Mouse (Mus musculus) embryo, embryonic 11 days (tissue): ENCODE measurements at regions not wholly inside any gene's neighbourhood (a gene's known extent, or its start where the extent isn't known, plus 50 kb on each side); places are given as distances from the start of the nearest gene placed in this dataset.
A peak's percentile ranks its signal among the peaks of the same experiment; 100 is the strongest.

Source experiments
- DNase-seq: peaks from one replicate; pipeline ENCODE4 v3.0.0-alpha.2; 2015

DNA sequence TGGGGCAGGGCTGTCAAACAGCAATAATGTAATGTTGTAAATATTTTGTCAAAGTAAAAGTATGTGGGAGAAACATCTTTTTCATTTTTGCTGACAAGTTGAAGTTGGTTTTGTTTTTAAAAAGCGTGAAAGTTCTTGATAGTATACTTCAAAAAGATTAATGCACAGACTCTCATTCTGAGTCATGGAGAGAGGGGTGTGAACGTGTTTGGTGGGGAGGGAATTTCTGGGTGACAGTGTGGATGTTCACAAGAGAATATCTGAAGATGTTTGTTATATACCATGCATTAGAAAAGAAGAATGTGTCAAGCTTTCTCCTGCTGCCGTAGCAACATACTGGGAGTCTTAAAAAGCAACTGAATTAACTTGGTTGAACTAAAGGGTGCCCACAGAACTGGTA, 57.0 kb downstream of the Rps29 start:
- no peak for DNase-seq

DNA sequence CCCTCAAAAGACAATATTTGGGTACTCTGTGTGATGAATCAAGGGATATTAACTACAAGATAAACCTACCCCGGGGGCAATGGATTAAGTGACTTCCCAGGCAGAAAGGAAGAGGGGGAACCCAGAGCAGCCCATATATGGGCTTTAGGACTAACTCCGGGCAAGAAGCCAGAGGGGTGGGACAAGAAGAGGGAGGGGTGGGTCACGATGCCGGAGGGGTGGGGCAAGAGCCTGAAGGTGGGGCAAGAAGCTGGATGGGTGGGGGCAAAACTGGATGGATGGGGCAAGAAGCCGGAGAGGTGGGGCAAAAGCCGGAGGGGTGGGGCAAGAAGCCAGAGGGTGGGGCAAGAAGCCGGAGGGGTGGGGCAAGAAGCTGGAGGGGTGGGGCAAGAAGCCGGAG, 64.1 kb downstream of the Rps29 start:
- DNase-seq, result no peak

DNA sequence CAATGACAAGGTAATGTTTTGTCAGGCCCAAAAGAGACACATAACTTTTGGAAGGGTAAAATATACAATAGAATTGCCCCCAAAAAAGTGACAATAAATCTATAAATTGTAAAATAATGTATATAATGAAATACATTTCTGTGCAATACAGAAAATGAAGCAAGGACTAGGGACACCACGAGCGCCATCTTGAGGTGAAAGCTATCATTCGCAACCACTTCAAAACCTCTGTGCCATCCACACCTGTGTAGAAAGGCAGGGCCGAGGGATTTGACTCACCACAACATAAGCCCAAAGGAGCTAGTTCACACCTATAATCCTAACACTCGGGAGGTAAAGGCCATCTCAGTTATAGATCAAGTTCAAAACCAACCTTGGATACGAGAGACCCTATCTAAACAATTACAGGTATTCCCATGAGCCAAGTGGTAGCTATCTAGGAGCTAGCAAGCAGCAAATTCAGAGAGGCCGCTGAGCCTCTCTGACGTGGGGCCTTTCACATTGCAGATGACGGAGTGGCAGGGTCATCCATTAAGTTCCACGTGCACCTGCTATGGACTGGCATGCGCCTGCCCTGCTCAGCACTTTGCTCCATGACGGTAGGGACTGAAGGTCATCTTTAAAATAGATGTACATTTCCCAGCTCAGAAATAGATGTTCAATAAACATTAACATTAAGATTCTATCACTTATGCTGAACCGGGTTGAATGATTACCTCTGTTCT, 65.8 kb downstream of the Rps29 start:
- DNase-seq, result no peak

DNA sequence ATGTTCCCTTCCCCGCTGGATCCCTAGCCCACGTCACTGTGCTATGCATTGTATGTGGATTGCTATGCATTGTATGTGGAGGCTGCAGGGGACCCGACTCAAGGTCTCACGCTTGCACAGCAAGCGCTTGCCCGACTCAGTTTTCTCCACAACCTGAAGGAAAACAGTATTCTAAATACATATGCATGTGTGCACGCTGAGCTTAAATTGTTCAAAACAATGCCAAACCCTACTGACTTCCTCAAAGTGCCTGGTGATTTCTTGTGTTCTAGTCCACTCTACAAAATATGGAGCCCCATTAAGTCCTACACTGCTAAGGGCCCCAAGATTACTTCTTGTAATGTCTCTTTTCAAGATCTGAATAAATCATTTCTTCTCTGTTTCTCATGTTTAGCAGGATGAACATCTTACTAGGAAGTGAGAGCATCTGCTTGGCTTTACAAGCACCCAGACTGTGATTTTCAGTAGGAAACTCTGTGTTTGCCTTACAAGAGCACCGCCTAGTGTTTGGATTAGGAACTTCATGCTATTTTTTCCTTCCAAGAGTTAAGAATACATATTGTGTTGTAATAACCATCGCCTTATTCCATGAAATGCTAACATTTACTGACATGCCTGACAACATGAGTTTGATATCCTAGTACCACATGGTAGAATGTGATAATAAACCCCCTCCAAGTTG, 70.9 kb downstream of the Rps29 start:
- DNase-seq, result peak; percentile 79

DNA sequence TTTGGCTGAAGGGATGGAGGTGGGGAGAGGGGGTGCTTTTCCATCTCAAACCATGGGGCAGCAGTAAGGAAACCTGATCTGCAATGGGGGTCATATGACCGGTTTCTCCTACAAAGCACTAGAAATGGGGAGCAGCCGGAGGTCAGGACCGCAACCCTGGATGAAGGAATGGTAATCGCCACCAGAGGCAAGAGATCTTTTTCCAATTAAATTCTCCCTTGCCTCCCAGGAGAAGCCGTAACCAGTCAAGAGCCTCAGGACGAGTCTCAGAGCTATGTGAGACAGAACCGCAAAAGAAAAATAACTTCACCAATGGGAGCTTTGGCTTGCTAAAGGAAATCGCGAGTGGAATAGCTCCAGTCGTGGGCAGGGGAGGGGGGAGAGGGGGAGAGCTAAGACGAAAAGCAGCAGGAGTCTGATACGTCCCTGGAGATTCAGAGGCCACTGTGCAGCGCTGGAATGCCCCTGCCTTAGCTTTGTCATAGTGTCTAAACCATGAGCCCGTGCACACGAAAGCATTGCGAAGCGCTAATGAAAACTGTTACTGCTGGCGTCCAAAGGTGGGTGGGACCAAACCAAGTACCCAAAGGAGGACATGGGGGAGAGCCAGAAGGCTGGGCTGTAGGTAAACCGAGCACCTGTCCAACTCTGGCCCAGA, 73.3 kb downstream of the Rps29 start:
- DNase-seq, result peak; percentile 64

DNA sequence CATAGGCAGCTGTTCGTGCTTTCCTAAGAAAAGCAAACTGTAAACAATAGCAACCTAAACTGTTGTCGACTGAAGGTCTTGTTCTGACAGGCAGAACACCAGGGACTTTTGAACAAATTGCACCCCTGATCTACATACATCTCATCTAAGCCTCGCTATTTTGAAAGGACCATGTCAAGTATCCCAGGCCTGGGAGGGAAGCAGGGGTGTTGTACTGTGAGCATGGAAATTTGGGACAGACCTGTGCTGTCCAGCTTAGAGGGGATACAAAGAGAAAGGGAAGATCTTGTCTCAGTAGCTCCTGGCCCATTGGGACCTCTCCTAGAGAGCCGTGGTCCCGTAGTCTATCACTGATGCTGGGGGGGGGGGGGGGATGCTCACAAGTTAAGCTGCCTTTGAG, 74.3 kb downstream of the Rps29 start:
- no peak for DNase-seq

DNA sequence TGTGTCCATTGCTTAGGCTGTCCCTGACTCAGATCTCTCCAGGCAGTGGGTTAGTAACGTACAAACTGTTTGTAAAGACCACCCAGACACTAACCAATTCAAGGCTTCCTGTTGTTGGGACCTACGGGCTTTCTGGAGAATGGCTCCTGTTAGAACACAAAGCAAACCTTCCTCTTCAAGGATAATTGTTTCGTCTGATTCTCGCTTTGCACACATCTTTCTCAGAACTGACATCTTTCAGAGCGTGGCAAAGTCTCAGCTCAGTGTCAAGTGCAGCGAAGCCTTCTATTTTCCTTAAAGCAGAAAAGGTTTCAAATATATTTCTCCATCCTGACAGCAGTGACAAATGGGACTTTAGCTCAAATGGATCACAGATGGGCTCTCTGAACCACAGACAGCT, 76.9 kb downstream of the Rps29 start:
- peak; percentile 50 for DNase-seq

DNA sequence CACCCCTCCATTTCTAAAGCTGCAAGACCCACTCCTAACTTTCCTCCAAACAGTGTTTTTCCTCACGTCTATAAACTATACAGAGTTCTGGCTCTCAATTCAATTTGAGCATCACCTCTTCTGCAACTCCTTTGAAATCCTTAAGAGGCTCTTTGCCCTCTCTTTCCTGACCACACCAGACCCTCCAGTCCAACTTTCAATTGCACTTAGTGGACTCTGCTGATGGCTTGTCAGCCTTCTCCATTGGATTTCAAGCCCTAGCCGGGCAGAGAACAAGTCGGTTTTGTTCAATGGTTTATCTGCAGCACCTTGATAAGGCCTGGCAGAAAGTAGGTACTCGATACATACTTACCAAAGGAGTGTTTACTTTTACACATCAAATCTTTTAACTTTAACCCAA, 119.4 kb downstream of the Rps29 start:
- no peak for DNase-seq

DNA sequence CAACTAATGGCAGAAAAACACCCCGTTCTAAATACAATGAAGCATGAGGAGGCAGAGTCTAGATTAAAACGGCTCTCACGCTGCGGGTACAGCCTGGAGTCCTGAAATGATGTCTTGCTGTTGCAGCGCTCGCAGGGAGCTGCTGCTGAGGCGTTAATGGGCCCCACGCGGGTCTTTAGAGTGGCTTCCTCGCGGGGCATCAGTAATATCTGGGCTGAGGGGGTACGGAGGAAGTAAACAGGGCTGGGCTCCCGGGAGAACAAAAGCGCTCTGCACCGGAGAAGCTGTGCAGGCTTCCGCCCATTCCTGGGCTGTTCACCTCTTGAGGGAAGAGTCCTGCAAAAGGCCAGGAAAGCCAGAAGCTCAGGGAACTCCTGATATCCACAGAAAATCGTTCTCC, 135.4 kb downstream of the Rps29 start:
- peak; percentile 12 for DNase-seq

DNA sequence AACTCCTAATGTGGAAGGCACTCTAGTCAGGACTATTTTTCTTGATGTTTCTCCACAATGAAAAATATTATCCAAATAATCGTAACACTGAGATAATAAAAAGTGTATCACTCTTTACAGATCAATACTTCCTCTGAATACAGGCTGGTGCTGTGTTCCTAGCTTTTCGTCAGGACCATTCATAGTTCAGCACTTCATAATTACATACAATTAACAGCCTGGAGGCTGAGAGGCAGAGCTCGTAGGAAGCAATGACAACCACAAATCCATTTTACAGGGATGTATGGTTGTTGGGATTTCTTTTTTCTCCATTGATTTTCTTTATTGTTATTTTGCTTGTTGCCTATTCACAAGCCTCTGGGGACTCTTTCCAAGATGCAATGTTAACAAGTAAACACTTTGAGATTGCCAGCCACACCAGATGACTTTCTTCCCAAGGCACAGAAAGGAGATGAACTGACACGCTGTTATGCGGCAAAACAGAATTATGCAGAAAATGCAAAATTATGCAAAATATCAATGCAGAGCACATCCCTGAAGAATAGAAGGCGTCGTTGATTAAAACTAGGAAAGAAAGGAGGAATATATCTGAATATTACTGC, 142.2 kb downstream of the Rps29 start:
- no peak for DNase-seq

DNA sequence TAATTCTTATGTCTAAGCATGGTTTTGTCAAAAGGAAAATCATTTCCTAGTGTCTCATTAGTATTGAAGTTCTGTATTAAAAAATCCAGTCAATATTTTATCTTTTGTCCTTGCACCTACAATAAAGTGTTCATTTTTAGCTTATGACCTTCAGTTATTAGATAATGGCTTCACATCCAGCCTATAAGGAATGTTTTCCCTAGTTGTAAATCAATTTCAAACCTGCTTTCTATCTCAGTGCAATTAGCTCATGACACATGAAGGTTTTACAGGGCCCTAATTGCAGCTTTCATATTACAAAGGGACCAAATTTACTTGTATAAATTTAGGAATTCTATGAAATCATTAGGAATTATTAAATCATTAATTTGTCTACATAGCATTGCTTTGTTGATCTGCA, 153.8 kb downstream of the Rps29 start:
- DNase-seq, result no peak

DNA sequence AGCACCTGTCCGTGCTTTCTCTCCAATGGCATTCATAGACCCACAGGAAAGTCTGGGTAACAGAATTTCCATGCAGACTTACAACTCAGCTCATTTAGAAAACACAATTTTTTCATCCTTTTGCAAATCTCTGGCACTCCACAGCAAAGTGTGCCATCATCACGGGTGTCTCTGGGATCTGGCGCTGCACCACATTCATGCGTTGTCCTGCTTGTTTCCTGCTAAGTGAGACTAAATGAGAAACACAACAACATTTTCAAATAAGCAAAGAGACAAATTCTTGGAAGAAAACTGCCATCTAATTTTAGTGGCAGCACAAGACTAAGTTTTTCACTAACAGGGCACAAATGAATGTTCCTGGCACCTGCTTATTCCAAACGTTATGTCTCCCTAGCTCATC, 156.9 kb downstream of the Rps29 start:
- no peak for DNase-seq

DNA sequence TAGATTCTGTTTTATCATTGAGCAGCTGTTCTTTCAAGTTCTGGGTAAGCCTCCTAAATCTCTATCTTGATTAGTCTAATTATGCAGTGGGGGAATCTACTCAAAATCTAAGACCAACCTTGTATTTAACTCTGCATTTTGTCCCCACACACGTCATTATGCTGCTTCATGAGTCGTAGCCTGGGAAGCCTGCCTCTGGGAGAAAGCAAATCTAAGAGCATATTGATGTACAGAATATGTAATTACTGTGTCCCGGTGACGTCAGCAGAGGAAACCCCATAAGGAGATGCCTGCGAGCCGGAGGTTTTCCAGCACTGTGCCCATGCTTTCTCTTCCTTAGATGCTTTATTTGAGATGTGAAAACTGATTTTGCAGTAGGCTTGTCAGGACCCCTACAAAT, 161.7 kb downstream of the Rps29 start:
- no peak for DNase-seq

DNA sequence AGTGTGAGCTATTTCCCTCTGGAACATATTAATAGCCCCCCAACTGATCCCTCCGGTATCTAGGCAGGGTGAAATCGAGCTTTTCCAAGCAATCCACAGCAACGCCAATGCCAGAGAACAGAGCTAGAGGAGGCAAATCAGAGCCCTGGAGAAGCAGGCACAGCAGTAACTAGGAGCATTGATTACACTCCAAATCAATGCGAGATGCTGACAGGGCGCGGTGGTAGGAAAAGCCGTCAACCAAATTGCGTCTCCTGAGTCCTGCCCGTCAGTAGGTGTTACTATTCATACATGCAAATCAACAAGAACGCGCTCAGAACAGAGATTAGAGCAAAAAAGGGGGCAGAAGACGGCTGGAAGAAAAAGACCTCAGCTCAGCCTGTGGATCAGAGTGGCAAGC, 162.2 kb downstream of the Rps29 start:
- peak; percentile 10 for DNase-seq

DNA sequence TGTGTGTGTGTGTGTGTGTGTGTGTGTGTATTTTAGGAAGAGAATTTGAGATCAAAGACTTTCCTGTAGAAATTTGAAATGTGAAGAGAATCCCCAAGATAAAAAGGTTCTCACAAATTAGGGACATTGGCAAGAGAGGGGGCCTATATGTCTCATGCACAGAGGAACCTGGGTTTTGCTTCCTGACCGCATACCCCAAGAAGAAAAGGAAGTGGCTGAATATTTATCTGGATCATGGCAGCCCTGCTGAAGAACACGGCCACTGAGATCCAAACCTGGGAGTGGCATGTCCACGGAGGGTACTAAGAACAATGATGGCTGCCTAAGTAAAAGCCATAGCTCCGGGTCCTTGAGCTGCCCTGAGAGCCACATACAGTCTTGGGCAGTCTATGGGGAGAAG, 178.3 kb downstream of the Rps29 start:
- DNase-seq, result no peak

DNA sequence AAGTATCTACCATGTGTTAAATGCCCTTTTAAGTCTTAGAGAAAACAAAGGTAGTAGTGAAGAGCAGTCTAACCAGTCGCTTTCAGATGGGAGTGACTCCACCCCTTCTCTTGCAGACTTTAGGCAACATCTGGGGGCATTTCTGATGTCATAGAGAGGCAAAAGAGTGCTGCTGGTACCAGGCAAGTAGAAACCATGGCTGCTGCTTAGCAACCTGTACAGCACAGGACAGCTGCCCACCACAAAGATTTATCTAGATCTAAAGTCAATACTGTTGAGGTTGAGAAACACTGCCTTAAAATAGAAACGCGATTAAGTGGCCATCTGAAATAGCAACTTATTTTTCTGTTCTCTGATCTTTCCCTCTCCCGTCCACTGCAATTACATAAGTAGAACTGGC, 178.8 kb downstream of the Rps29 start:
- no peak for DNase-seq

DNA sequence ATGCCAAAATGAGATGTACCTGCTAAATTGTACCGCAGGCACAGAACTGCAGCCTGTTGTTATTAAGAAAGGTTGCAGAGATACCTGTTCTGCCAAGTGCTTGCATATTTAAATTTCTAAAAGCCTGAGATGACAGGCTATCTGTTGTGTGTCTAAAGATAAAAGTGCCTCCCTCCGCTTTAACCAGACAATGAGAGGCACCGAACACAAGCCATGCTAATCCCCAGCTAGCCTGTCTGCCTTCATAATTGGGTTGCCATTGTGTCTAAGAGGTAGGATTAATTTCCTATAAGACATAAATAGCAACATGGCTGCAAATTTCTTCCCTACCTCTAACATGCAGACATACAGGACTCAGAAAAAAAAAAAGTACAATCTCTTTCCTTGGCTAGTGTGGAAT, 179.8 kb downstream of the Rps29 start:
- no peak for DNase-seq

DNA sequence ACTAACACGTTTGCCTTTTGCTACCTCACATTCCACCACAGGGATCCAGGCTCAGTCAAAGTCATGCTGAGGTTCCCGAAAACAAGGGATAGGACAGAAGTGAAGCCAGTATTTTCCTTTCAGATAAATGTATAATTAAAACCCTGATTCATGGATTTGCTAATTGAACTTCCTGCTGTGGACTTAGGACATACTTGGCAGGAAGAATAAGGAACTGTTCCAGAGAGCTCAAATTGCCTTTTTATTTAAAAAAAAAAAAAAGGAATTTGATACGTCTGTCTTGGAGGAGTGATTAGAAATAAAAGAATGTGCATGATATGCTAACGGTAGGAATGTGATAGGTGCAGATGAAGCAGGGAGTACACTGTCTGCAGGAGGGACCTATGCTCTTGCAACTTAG, 181.7 kb downstream of the Rps29 start:
- no peak for DNase-seq

DNA sequence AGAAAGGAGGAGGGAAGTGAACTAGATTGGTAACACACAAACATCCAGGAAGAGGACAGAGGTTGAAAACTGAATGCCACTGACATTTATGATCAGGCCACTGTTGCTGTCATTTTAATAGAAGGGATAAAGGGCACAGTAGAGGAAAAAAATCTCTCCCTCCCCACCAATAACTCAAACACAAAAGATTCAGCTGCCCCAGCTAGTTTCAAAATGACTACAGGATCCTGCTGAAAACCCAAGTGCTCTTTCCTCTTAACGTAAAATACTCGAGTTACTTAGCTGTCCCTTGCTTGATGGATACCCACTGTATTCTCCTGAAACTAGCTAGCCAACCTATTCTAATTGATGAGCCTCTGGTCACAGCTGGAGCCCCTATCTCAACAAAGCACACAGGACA, 211.7 kb downstream of the Rps29 start:
- no peak for DNase-seq

DNA sequence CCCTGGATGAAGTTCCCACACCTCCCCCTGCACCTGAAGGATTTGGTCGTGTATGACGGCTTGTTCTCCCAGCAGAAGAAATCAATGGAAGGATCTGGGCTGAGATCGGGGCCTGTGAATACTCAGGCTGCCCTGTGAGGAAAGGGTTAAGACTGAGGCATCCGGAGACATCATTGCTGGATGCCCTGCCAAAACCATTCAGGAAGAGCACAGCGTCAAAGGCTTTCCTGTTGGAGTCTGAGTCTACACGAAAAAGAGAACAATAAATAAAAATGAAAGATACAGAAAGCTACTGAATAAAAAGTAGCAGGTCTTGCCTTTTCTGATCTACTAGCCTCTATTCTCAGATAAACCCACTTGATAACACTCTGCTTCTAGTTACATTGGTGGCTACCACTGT, 248.4 kb downstream of the Rps29 start:
- DNase-seq, result no peak

DNA sequence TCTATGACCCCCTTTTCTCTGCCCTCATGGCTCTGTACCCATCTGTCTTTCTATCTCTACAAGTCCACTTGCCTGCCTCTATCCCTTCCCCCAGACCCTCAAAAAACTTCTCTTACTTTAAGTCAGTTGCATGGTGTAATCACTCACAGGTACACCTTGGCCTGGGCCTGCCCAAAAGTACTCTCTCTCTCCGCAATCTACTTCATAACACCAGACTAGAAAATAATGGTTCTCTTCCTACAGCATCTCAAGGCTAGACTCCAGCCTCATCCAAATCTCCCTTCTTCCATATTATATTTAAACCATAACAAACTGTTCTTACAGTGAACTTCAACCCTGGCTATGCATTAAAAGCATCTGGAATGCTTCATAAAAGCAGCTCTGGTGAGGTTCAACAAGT, 254.2 kb downstream of the Rps29 start:
- DNase-seq, result no peak

DNA sequence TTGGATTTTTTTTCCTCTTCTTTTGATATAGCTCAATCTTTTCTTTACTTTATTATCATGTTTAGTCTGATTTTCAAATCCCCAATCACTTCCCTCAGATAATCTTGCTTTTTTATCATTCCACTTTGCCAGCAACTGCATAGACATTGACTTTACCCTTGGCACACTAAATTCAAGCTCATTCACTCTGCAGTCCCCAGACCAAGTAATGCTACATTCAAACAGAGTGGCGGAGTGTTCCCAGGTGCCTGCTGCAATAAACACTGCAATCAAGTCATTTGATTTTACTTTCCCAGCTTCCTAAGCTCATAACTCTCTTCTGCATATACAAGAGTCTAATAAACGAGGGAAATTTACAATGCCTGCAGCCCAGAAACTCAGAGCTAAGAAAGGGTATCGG, 269.8 kb downstream of the Rps29 start:
- no peak for DNase-seq

DNA sequence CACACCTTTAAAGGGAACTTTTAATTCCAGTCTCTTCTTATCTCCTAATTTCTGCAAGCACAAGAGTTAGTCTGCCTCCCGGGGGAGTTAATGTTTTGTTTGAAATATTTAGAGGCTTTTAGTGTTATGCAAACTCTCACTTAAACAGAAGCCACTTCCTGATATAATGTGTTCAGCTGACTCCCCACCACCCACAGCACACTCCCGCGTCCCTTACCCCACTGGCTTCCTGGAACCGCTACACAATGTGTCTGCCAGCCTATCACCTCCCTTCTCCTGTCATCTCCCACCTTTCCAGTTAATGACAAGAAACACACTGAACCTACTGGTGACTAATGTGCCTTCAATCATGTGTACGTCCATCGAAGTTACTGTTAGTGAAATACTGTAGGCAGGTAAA, 276.5 kb downstream of the Rps29 start:
- no peak for DNase-seq

DNA sequence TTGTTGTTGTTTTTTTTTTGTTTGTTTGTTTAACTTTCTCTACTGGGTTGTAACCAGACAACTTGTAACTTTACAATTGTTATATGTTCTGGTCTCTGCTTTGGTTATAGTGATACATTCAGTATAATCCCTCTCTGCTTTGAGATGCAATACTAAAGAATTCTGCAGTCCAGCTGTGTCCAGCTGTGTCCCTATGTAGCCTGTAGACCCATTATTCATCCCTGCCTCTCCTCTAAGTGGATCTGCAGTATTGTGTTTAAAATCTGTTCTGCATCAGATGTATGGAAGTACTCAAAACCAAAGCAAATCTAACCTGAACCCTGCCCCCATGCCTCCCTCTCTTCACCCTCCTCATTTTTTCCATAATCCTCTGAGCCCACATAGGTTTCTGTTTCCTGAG, 279.6 kb downstream of the Rps29 start:
- DNase-seq, result no peak
